Mouse (Mus musculus) neural tube, postnatal 0 days (tissue): ENCODE measurements around the gene Slc35a1. TPM values are rescaled to one million over a fixed set of nuclear protein-coding genes. Genes with fewer than 3 reads are reported as not detected.

Experiments used
- polyA plus RNA-seq: library from polyadenylated mRNA; unstranded; fragments of >200 nt; fragmentation: Nextera tagmentation; extraction: Ambion mirVana; gene quantifications from 2 replicates; pipeline ENCODE4 v1.2.1, GENCODE M21; 2015

Slc35a1 gene
- polyA plus RNA-seq = 32.5 and 36.5 TPM in 2 replicates

GRCm38 (mm10) chr4:34686874-34687567 lies at the start of gene Slc35a1:
Gene Slc35a1, minus strand, starts transcription at chr4:34687438.

GRCm38 (mm10) chr4:34729851-34730341 lies 42.7 kb upstream of the Slc35a1 start, which contains the start of gene Cfap206:
Gene Cfap206, minus strand, starts transcription at chr4:34730206.

DNA sequence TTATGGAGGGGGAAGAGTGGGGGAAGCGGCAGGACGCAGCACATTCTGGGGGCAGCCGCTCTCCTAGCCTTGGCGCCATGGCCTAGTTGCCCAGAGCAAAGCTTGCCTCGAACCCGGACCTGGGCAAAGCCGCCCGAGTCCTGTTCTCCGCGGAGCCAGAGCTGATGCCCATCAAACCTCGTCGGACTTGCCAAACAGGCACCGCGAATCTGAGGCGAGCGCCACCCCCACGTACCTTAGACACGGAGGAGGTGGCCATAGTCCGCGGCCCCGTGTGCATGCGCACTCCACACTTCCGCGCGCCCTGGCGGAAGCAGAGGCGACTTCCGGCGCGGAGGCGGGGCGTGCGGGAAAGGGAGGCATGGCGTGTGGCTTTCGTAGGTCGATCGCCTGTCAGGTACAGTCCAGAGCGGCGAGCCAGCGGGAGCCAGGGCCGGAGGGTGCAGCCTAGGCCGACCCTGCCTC lies 72.6 kb downstream of the Slc35a1 start, which contains the start of the genes Orc3 and Rars2:
TSS of gene Orc3 (minus strand) at position 315 of the 465 bp plus-strand sequence.
TSS of gene Rars2 (plus strand) at position 328 of the 465 bp plus-strand sequence.

Other genes starting within 250 kb of the Slc35a1 start
- gene Akirin2, start 136.5 kb downstream of the Slc35a1 start, polyA plus RNA-seq = 71.5 and 93.1 TPM in 2 replicates
- 54.7 and 55.3 TPM in 2 replicates for gene Orc3, start 72.5 kb downstream of the Slc35a1 start, polyA plus RNA-seq
- gene Rars2, start 72.5 kb downstream of the Slc35a1 start, polyA plus RNA-seq = 44.7 and 46.8 TPM in 2 replicates
- gene Cfap206, start 42.8 kb upstream of the Slc35a1 start, polyA plus RNA-seq = 2.4 and 3.1 TPM in 2 replicates
- gene Gm136, start 68.8 kb upstream of the Slc35a1 start, polyA plus RNA-seq = not detected in 2 replicates
- 52.2 and 55.4 TPM in 2 replicates for gene Smim8, start 91.0 kb upstream of the Slc35a1 start, polyA plus RNA-seq
- gene Zfp292, start 195.5 kb upstream of the Slc35a1 start, polyA plus RNA-seq = 12.3 and 13.8 TPM in 2 replicates
- gene Cga, start 206.3 kb upstream of the Slc35a1 start, polyA plus RNA-seq = not detected in 2 replicates